Mouse (Mus musculus): ENCODE results near the gene Ptprj.
"Not testable (repeated sequence)": the region's sequence is repeated elsewhere in the genome, so short reads cannot be mapped to it uniquely, and the experiment has no call there.

Ptprj gene

DNA sequence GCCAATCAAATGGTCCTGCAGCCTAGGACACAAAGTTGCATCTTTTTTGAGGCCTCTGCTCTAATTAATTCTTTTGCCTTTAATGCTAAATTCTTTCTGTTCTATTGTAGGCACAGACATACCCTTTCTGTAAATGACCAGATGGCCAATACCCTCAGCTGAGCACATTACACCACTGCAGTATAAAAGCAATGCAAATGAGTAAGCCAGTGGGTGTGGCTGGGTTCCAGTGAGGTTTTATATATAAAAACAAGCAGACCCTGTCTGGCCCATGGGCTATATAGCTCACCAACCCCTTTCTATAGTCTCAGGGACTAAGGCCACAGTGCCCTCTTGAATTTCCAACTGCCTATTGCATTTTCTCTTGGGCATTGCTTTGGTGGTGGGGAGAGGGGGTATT, 140.3 kb downstream of the Ptprj start:
- DNase-seq (ENCODE audit: low read depth, low spot score); H3K27me3 ChIP-seq (ENCODE audit: control insufficient read depth, insufficient read depth, low read length, poor library complexity, severe bottlenecking): not testable (repeated sequence)
- peaks cover 11% of the 10 kb centered on the region for H3K36me3 ChIP-seq (ENCODE audit: control insufficient read depth, insufficient read depth, low read length, poor library complexity, severe bottlenecking)

DNA sequence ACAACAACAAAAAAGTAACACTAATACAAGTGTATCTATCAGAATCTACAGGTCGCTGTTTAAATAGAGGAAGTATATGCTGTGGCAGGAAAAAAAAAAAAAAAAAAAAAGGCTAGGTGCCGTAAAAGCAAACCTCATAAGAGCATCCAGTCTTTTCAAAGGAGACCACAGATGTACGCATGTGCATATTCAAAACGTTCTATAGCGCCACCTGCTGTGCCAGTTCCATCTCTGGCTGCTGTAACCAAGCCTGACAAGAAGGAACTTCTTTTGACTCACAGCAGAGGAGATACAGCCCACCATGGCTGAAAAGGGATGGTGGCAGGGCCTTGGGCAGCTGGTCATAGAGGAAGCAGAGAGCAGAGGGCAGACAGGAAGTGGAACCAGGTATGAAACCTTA, 143.0 kb downstream of the Ptprj start:
- not testable (repeated sequence) for H3K36me3 ChIP-seq (ENCODE audit: control insufficient read depth, insufficient read depth, low read length, poor library complexity, severe bottlenecking); H3K27me3 ChIP-seq (ENCODE audit: control insufficient read depth, insufficient read depth, low read length, poor library complexity, severe bottlenecking); DNase-seq (ENCODE audit: low read depth, low spot score)

DNA sequence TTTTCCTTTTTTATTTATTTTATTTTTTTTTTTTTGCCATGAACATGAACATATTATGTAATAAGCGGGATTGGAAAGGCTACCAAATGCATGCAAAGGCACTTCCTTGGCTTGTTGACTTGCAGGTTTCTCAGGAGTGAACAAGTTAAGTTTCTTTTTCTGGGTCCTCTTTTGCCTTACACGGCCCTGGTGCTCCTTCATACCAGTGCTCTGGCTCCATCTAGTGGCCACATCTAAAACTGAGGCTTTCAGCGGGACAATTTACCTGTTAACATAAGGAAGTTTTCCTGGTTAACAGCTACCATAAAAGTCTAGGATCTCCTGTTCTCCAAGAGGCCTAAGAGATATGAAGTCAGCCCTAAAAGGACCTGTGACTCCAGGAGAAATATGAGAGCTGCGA, 150.7 kb downstream of the Ptprj start:
- H3K27me3 ChIP-seq (ENCODE audit: control insufficient read depth, insufficient read depth, low read length, poor library complexity, severe bottlenecking); H3K36me3 ChIP-seq (ENCODE audit: control insufficient read depth, insufficient read depth, low read length, poor library complexity, severe bottlenecking); DNase-seq (ENCODE audit: low read depth, low spot score): not testable (repeated sequence)

DNA sequence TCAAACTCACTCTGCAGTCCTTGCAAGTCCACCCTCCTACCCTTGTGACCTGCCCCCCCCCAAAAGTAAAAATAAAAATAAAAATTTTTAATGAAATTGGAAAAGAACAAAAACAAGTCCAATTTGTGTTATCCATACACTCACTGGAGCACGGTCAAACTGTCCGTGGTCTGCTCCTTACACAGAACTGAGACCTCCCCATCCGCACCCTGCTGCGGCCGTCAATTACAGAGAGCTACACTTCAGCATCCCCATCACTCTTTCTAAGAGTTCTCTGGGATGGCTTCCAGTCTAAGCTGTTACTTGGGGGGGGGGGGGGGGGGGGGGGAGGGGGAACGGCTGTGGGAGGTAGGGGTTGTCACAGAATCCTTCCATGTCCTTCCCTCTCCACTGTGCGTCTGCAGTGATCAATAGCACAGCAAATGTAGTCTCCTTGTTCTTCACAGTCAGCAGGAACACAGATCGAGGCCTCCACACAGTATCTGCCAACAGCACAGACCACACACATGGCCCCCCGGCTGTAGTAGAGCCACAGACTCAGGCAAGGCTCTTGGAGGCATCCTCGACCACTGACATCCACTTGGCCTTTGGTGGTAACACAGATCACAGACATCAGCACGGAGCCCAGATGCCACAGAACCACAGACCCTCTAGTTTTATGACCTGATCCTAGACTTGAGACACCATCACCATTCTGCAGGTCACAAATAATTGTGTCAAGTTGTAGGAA, 151.3 kb downstream of the Ptprj start:
- DNase-seq (ENCODE audit: low read depth, low spot score); H3K36me3 ChIP-seq (ENCODE audit: control insufficient read depth, insufficient read depth, low read length, poor library complexity, severe bottlenecking); H3K27me3 ChIP-seq (ENCODE audit: control insufficient read depth, insufficient read depth, low read length, poor library complexity, severe bottlenecking): not testable (repeated sequence)

DNA sequence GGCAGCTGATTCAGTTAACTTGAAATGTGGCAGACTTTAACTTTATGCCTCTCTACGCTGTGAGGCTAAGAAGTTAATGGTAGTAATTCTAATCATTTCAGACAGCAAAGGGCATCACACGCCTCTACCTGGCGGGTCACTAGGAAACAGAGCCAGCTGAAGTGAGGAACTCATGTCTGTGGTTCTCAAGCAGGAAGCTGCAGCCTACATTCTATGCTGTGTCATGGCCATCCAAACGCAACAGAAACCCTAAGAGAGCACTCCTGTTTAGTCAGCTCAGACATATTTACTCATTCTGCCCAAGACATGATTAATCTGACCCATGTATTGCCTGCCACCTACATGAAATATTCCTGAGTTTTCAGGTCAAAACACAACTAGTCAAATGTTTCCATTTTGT, 155.5 kb downstream of the Ptprj start:
- H3K36me3 ChIP-seq (ENCODE audit: control insufficient read depth, insufficient read depth, low read length, poor library complexity, severe bottlenecking); DNase-seq (ENCODE audit: low read depth, low spot score); H3K27me3 ChIP-seq (ENCODE audit: control insufficient read depth, insufficient read depth, low read length, poor library complexity, severe bottlenecking): not testable (repeated sequence)

DNA sequence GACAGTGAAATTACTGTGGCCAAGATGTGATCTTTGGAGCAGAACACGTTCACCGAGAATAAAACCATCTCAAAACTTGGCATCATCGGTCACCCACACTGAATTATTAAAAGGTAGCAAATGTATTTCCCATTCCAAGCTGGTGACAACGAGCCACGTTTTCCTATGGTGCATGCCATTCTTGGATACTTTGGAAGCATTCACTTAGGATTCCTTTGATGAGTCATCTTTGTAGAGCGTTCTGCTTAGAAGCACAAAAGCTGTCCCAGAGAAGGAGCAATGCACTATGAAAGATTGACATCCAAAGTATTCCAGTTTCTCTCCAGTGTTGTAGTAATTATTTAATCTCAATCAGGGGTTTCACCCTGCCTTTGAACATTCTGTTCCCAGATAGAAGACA, 158.2 kb downstream of the Ptprj start:
- not testable (repeated sequence) for H3K36me3 ChIP-seq (ENCODE audit: control insufficient read depth, insufficient read depth, low read length, poor library complexity, severe bottlenecking); DNase-seq (ENCODE audit: low read depth, low spot score); H3K27me3 ChIP-seq (ENCODE audit: control insufficient read depth, insufficient read depth, low read length, poor library complexity, severe bottlenecking)

DNA sequence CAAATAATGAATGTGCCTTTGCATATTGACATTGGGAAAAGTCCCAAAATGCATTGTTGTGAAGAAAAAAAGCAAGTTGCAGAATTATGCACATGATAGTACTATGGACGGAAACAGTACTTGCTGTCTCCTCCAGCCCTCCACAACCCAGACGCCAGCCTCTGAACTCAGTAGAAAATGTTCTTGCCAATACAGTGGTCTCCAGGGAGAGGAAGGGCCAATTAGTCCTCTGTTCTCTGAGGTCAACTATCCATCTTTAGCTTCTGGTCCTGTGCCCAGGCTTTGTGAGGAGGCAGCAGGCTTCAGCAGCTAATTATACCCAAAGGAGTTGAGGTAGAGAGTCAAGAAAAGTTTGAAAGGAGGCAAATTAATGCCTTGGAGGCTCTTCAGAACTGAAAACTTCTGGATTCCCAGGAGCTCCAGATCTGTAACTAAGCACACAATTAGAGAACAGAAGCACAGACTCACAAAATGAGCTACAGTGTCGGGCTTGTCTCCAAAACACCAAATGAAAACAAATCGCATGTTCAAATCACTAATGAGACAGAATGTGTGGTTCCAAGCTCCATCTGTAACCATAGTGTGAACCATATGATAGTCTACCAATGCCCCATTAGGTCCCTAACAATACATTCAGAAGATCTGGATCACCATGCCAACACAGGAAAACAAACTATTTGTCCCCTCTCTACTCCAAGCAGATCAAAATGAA, 166.2 kb downstream of the Ptprj start:
- not testable (repeated sequence) for H3K27me3 ChIP-seq (ENCODE audit: control insufficient read depth, insufficient read depth, low read length, poor library complexity, severe bottlenecking); DNase-seq (ENCODE audit: low read depth, low spot score); H3K36me3 ChIP-seq (ENCODE audit: control insufficient read depth, insufficient read depth, low read length, poor library complexity, severe bottlenecking)

DNA sequence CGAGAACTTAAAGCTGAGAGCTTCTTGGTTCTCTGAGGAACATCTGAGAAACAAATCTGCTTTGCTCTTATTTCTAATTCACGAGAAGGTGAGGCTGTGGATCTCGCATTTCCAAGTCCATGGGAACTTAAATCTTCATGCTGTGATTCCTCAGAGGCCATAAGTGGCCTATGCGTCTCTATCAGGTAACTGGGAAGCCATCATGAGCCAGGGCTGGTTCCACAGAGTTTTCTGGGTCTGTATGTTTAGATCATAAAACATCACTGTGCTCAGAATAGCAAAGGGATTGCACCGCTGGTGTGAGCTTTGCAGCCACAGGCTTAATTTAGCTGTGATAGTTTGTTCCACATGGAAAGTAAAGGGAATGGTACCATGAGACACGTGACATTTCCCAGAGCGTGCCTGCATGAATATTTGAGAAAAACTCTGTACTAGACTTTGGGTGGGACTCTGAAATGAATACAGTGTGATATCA, 181.8 kb downstream of the Ptprj start, which contains the start of gene Olfr1274-ps:
Gene Olfr1274-ps (plus strand): TSS at position 51 of the 475 bp plus-strand sequence.
- not testable (repeated sequence) for H3K36me3 ChIP-seq (ENCODE audit: control insufficient read depth, insufficient read depth, low read length, poor library complexity, severe bottlenecking); H3K27me3 ChIP-seq (ENCODE audit: control insufficient read depth, insufficient read depth, low read length, poor library complexity, severe bottlenecking); DNase-seq (ENCODE audit: low read depth, low spot score)
